Mouse (Mus musculus): Measurements from ENCODE around the gene Hoxc5.

Hoxc5 gene

GRCm38 (mm10) chr15:103011928-103012486 lies 44.8 kb downstream of the Hoxc5 start:
- DNase-seq (ENCODE audit: low read depth, low spot score) = no peak

- DNase-seq (ENCODE audit: low read depth, low spot score) = peak; percentile 80
Measured at GRCm38 (mm10) chr15:103013238-103013984, 46.2 kb downstream of the Hoxc5 start.

GRCm38 (mm10) chr15:103014166-103015008 lies 47.1 kb downstream of the Hoxc5 start:
- peak; percentile 88 for DNase-seq (ENCODE audit: low read depth, low spot score)

- no peak for DNase-seq (ENCODE audit: low read depth, low spot score)
Measured at GRCm38 (mm10) chr15:103015009-103015399, 47.8 kb downstream of the Hoxc5 start.

GRCm38 (mm10) chr15:103015406-103016166 lies 48.3 kb downstream of the Hoxc5 start:
- no peak for DNase-seq (ENCODE audit: low read depth, low spot score)

GRCm38 (mm10) chr15:103018636-103019035 lies 51.4 kb downstream of the Hoxc5 start, which contains the start of gene Hoxc4:
Hoxc4 (plus strand) TSS chr15:103018934.
- no peak for DNase-seq (ENCODE audit: low read depth, low spot score)

- DNase-seq (ENCODE audit: low read depth, low spot score) = no peak
Measured at GRCm38 (mm10) chr15:103020899-103021418, 53.7 kb downstream of the Hoxc5 start.

GRCm38 (mm10) chr15:103021544-103021943 lies 54.3 kb downstream of the Hoxc5 start:
- no peak for DNase-seq (ENCODE audit: low read depth, low spot score)

GRCm38 (mm10) chr15:103024131-103024530 lies 56.9 kb downstream of the Hoxc5 start:
- no peak for DNase-seq (ENCODE audit: low read depth, low spot score)

- DNase-seq (ENCODE audit: low read depth, low spot score) = no peak
Measured at GRCm38 (mm10) chr15:103027266-103028235, 60.3 kb downstream of the Hoxc5 start.

GRCm38 (mm10) chr15:103028916-103029512 lies 61.8 kb downstream of the Hoxc5 start:
- DNase-seq (ENCODE audit: low read depth, low spot score) = no peak

GRCm38 (mm10) chr15:103030142-103030541 lies 62.9 kb downstream of the Hoxc5 start:
- DNase-seq (ENCODE audit: low read depth, low spot score) = no peak

GRCm38 (mm10) chr15:103032167-103032566 lies 64.9 kb downstream of the Hoxc5 start:
- DNase-seq (ENCODE audit: low read depth, low spot score) = no peak

- DNase-seq (ENCODE audit: low read depth, low spot score) = peak; percentile 78
Measured at GRCm38 (mm10) chr15:103032646-103033575, 65.7 kb downstream of the Hoxc5 start.

- DNase-seq (ENCODE audit: low read depth, low spot score) = no peak
Measured at GRCm38 (mm10) chr15:103034043-103034806, 67.0 kb downstream of the Hoxc5 start.

- peak; percentile 78 for DNase-seq (ENCODE audit: low read depth, low spot score)
Measured at GRCm38 (mm10) chr15:103034807-103035547, 67.7 kb downstream of the Hoxc5 start.

GRCm38 (mm10) chr15:103035548-103035881 lies 68.3 kb downstream of the Hoxc5 start:
- DNase-seq (ENCODE audit: low read depth, low spot score) = no peak
